Mouse (Mus musculus) urinary bladder, postnatal 36 days (tissue): ENCODE measurements around the gene Set.

Source experiments
- DNase-seq, 2 experiments: peaks; one replicate each; pipeline ENCODE4 v3.0.0; 2022; ENCODE audit warnings: low spot score in 2 of 2, mixed read lengths in 1 of 2

Set gene

GRCm38 (mm10) chr2:30087310-30087709, 30.1 kb downstream of the Set start:
- DNase-seq = no peak

GRCm38 (mm10) chr2:30091521-30091920, 34.3 kb downstream of the Set start:
- no peak for DNase-seq

- DNase-seq = no peak
Observed at GRCm38 (mm10) chr2:30092280-30092918, 35.2 kb downstream of the Set start.

- peak; percentile 93 to 97 for DNase-seq
Observed at GRCm38 (mm10) chr2:30093471-30094207, 36.5 kb downstream of the Set start, which contains the start of gene Zdhhc12. Gene Zdhhc12, minus strand, starts transcription at chr2:30093648.

- DNase-seq = no peak
Observed at GRCm38 (mm10) chr2:30094208-30094588, 37.0 kb downstream of the Set start.

GRCm38 (mm10) chr2:30095882-30096527, 38.8 kb downstream of the Set start:
- peak; percentile 46 to 51 for DNase-seq

GRCm38 (mm10) chr2:30100214-30100613, 43.0 kb downstream of the Set start:
- no peak for DNase-seq

- peak in 1 of 2 experiments; percentile 17 for DNase-seq
Observed at GRCm38 (mm10) chr2:30106364-30106763, 49.2 kb downstream of the Set start.

GRCm38 (mm10) chr2:30107646-30108045, 50.5 kb downstream of the Set start:
- no peak for DNase-seq

- DNase-seq = no peak
Observed at GRCm38 (mm10) chr2:30108260-30108659, 51.1 kb downstream of the Set start.

GRCm38 (mm10) chr2:30111500-30111899, 54.3 kb downstream of the Set start:
- DNase-seq = no peak

GRCm38 (mm10) chr2:30112564-30112963, 55.4 kb downstream of the Set start:
- no peak for DNase-seq

- no peak for DNase-seq
Observed at GRCm38 (mm10) chr2:30119641-30120051, 62.5 kb downstream of the Set start.

GRCm38 (mm10) chr2:30120269-30120668, 63.1 kb downstream of the Set start:
- DNase-seq = no peak
